Mouse (Mus musculus) small intestine, adult 2 months (tissue): ENCODE data around the gene Msi2.

Experiments
- CTCF ChIP-seq: fragments of 200-500 bp; IDR thresholded peaks from 2 replicates; pipeline ENCODE4 v1.5.1; 2012; ENCODE audit warnings: low read depth, mild to moderate bottlenecking, control low read depth, inconsistent platforms, low read length, moderate library complexity, mixed read lengths; ENCODE audit not compliant: insufficient replicate concordance, insufficient read length; ENCODE audit errors: extremely low read depth
- POLR2A ChIP-seq: fragments of 200-500 bp; IDR thresholded peaks from 2 replicates; pipeline ENCODE4 v1.6.1; 2012; ENCODE audit warnings: low read depth, mild to moderate bottlenecking, control low read depth, inconsistent platforms, low read length, moderate library complexity

DNA sequence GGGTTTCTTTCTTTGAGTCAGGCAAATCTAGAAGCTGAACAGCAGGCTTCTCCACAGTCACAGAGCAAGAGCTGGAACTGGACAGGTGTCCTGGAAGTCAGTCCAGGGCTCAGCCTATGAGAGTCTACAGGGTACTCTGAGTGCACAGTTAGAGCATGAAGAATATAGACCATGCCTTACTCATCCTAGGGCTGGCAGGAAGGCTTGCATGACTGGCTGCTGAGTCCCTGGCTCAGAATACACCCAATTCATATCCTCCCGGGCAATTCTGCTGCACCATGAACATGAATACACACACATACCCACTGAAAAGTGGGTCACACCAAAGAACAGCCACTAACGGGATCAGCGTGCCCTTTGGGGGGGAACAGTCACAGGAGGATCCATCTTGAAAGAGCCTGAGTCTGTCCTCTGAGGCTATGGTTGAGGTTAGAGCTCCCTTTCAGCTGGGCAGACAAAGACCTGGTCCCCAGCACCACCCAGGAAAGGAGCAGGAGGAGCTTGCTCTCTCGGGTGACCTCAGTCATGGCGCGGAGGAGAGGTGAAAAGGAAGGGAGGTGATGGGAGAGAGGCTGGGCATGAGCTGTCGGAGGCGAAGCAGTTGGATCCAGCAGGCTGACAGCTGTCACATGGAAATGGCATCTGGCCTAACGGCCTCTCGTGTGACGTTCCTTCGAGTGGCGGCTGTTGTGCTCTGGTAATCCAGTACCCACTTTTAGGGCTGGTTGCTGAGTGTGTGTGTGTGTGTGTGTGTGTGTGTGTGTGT, 230.0 kb downstream of the Msi2 start:
- TF ChIP-seq CTCF: no peak
- TF ChIP-seq POLR2A: no peak
